Mouse (Mus musculus) myocyte (in vitro differentiated cells): ENCODE measurements around the gene Calr4. TPM values are rescaled to one million over a fixed set of nuclear protein-coding genes. Genes with fewer than 3 reads are reported as not detected.

Source experiments
- H3K27me3 ChIP-seq: one replicate; pipeline ENCODE4 v1.6.1; 2011; ENCODE audit not compliant: control insufficient read depth, insufficient read depth, insufficient read length
- H3K36me3 ChIP-seq: one replicate; pipeline ENCODE4 v1.6.1; 2011; ENCODE audit not compliant: control insufficient read depth, insufficient read depth
- H3K4me2 ChIP-seq: one replicate; pipeline ENCODE4 v1.6.1; 2011; ENCODE audit warnings: low read depth, control low read depth
- H3K4me3 ChIP-seq: one replicate; pipeline ENCODE4 v1.5.1; 2011; ENCODE audit warnings: mild to moderate bottlenecking, control low read depth, moderate library complexity
- H3K79me2 ChIP-seq: one replicate; pipeline ENCODE4 v1.6.1; 2011; ENCODE audit not compliant: control insufficient read depth, insufficient read depth
- H3ac ChIP-seq: one replicate; pipeline ENCODE4 v1.6.1; 2011; ENCODE audit not compliant: control insufficient read depth, insufficient read length
- CEBPB ChIP-seq: IDR thresholded peaks from 2 replicates; pipeline ENCODE4 v1.6.1; 2011; ENCODE audit warnings: mild to moderate bottlenecking, moderate library complexity; ENCODE audit not compliant: poor library complexity, insufficient read depth, severe bottlenecking
- E2F4 ChIP-seq: IDR thresholded peaks from one replicate; pipeline ENCODE4 v1.6.1; 2011; ENCODE audit warnings: mild to moderate bottlenecking, control low read depth, moderate library complexity; ENCODE audit not compliant: insufficient read depth
- MAX ChIP-seq: IDR thresholded peaks from one replicate; pipeline ENCODE4 v1.6.1; 2011; ENCODE audit warnings: low read depth, mild to moderate bottlenecking, control low read depth
- MYOD1 ChIP-seq, 3 experiments: IDR thresholded peaks; one replicate each; pipeline ENCODE4 v1.6.1; 2011; ENCODE audit warnings: control low read depth in 2 of 3, low read depth in 2 of 3, mild to moderate bottlenecking in 2 of 3, moderate library complexity in 1 of 3; ENCODE audit not compliant: insufficient read length in 2 of 3, control insufficient read depth in 1 of 3
- MYOG ChIP-seq, 3 experiments: IDR thresholded peaks; one replicate each; pipeline ENCODE4 v1.6.1; 2011; ENCODE audit warnings: control low read depth in 2 of 3, low read depth in 2 of 3, mild to moderate bottlenecking in 2 of 3; ENCODE audit not compliant: insufficient read length in 2 of 3, control insufficient read depth in 1 of 3, insufficient read depth in 1 of 3
- POLR2A ChIP-seq: IDR thresholded peaks from one replicate; pipeline ENCODE4 v1.6.1; 2011; ENCODE audit warnings: low read depth, mild to moderate bottlenecking, control low read depth, moderate library complexity; ENCODE audit not compliant: insufficient read length
- POLR2AphosphoS2 ChIP-seq: IDR thresholded peaks from one replicate; pipeline ENCODE4 v1.6.1; 2011; ENCODE audit warnings: low read depth, control low read depth; ENCODE audit not compliant: insufficient read length
- REST ChIP-seq: IDR thresholded peaks from one replicate; pipeline ENCODE4 v1.6.1; 2011; ENCODE audit warnings: mild to moderate bottlenecking, control low read depth, moderate library complexity; ENCODE audit not compliant: insufficient read depth, insufficient read length
- SRF ChIP-seq: IDR thresholded peaks from one replicate; pipeline ENCODE4 v1.6.1; 2011; ENCODE audit warnings: low read depth; ENCODE audit not compliant: control insufficient read depth, insufficient read length
- TCF12 ChIP-seq: IDR thresholded peaks from one replicate; pipeline ENCODE4 v1.6.1; 2011; ENCODE audit warnings: mild to moderate bottlenecking, control low read depth; ENCODE audit not compliant: poor library complexity, insufficient read depth, severe bottlenecking
- TCF3 ChIP-seq: IDR thresholded peaks from one replicate; pipeline ENCODE4 v1.6.1; 2011; ENCODE audit warnings: low read depth, control low read depth; ENCODE audit not compliant: insufficient read length
- USF1 ChIP-seq: IDR thresholded peaks from one replicate; pipeline ENCODE4 v1.6.1; 2011; ENCODE audit warnings: low read depth, mild to moderate bottlenecking, control low read depth, moderate library complexity
- polyA plus RNA-seq: library from polyadenylated mRNA; unstranded; fragments of >200 nt; fragmentation: generic; extraction: Trizol; gene quantifications from one replicate; pipeline ENCODE4 v1.2.1, GENCODE M21; 2012; ENCODE audit warnings: missing spikeins

Calr4 gene
- polyA plus RNA-seq, 1 experiment = 0.34 TPM

- H3K27me3 ChIP-seq = no peaks in the 10 kb centered on the region
- TF ChIP-seq REST = no peak
- TF ChIP-seq TCF12 = no peak
- TF ChIP-seq MYOG (IDR thresholded peaks at IDR 0.05; ENCODE audit: control insufficient read depth in 1 of 3, insufficient read depth in 1 of 3, insufficient read length in 2 of 3, low read depth in 2 of 3) = no peak
- no peak for TF ChIP-seq MAX
- TF ChIP-seq TCF3 = no peak
- no peak for TF ChIP-seq CEBPB
- TF ChIP-seq USF1 = no peak
- no peak for TF ChIP-seq MYOD1 (IDR thresholded peaks at IDR 0.05; ENCODE audit: control insufficient read depth in 1 of 3, insufficient read length in 2 of 3, low read depth in 2 of 3)
- no peak for TF ChIP-seq POLR2AphosphoS2
- TF ChIP-seq POLR2A = no peak
- no peak for TF ChIP-seq SRF
- no peak for TF ChIP-seq E2F4
- no peak overlapping the region for H3K4me3 ChIP-seq
- H3K36me3 ChIP-seq = no peaks in the 10 kb centered on the region
- no peak overlapping the region for H3ac ChIP-seq
- no peak overlapping the region for H3K4me2 ChIP-seq
- H3K79me2 ChIP-seq = no peaks in the 10 kb centered on the region
These were observed 17.9 kb downstream of the Calr4 start for GRCm38 (mm10) chr4:109252199-109252598.

- TF ChIP-seq TCF3 (no peak), MYOG (IDR thresholded peaks at IDR 0.05; ENCODE audit: control insufficient read depth in 1 of 3, insufficient read depth in 1 of 3, insufficient read length in 2 of 3, low read depth in 2 of 3) (no peak), USF1 (no peak), TCF12 (no peak)
- Histone ChIP-seq H3K27me3 (no peaks in the 10 kb centered on the region), H3ac (no peak overlapping the region), H3K79me2 (no peaks in the 10 kb centered on the region), H3K4me3 (no peak overlapping the region), H3K36me3 (no peaks in the 10 kb centered on the region), H3K4me2 (no peak overlapping the region)
These were observed 19.4 kb downstream of the Calr4 start for GRCm38 (mm10) chr4:109253664-109254151.

GRCm38 (mm10) chr4:109254511-109254910, 20.2 kb downstream of the Calr4 start:
- Histone ChIP-seq H3K36me3 (no peaks in the 10 kb centered on the region), H3K79me2 (no peaks in the 10 kb centered on the region), H3K27me3 (no peaks in the 10 kb centered on the region), H3K4me3 (no peak overlapping the region), H3K4me2 (no peak overlapping the region), H3ac (no peak overlapping the region)
- TF ChIP-seq SRF (no peak), MYOG (IDR thresholded peaks at IDR 0.05; ENCODE audit: control insufficient read depth in 1 of 3, insufficient read depth in 1 of 3, insufficient read length in 2 of 3, low read depth in 2 of 3) (no peak), MYOD1 (IDR thresholded peaks at IDR 0.05; ENCODE audit: control insufficient read depth in 1 of 3, insufficient read length in 2 of 3, low read depth in 2 of 3) (no peak), E2F4 (no peak), TCF12 (no peak), REST (no peak), CEBPB (no peak), POLR2AphosphoS2 (no peak), USF1 (no peak), TCF3 (no peak), MAX (no peak), POLR2A (no peak)

- Histone ChIP-seq H3ac (no peak overlapping the region), H3K27me3 (no peaks in the 10 kb centered on the region), H3K36me3 (no peaks in the 10 kb centered on the region), H3K79me2 (no peaks in the 10 kb centered on the region), H3K4me2 (no peak overlapping the region), H3K4me3 (no peak overlapping the region)
- TF ChIP-seq MYOD1 (IDR thresholded peaks at IDR 0.05; ENCODE audit: control insufficient read depth in 1 of 3, insufficient read length in 2 of 3, low read depth in 2 of 3) (no peak), SRF (no peak), TCF3 (no peak), CEBPB (no peak), POLR2AphosphoS2 (no peak), POLR2A (no peak), MAX (no peak), E2F4 (no peak), USF1 (no peak), TCF12 (no peak), REST (no peak), MYOG (IDR thresholded peaks at IDR 0.05; ENCODE audit: control insufficient read depth in 1 of 3, insufficient read depth in 1 of 3, insufficient read length in 2 of 3, low read depth in 2 of 3) (no peak)
These were observed 21.0 kb downstream of the Calr4 start for GRCm38 (mm10) chr4:109255321-109255720.
